Mouse (Mus musculus) MEL (cell line): ENCODE data around the gene Tsr2.
A peak's percentile ranks its signal among the peaks of the same experiment; 100 is the strongest.

ENCODE experiments used
- BHLHE40 ChIP-seq: IDR thresholded peaks from 2 replicates; pipeline ENCODE4 v1.6.1; 2012; ENCODE audit warnings: low read depth, mild to moderate bottlenecking, inconsistent platforms, low read length, improper control_type of control experiment, borderline replicate concordance
- CTCF ChIP-seq, 3 experiments: IDR thresholded peaks in 2 of 3; conservative IDR thresholded peaks in 1 of 3; 2 replicates each; pipeline ENCODE4 v1.5.1; 2011 to 2012; ENCODE audit warnings: low read length in 3 of 3, low read depth in 2 of 3, mild to moderate bottlenecking in 2 of 3, improper control_type of control experiment in 1 of 3, inconsistent platforms in 1 of 3, mixed read lengths in 1 of 3, moderate library complexity in 1 of 3; ENCODE audit not compliant: control insufficient read depth in 1 of 3, insufficient read depth in 1 of 3, poor library complexity in 1 of 3, severe bottlenecking in 1 of 3
- MEF2A ChIP-seq: IDR thresholded peaks from 2 replicates; pipeline ENCODE4 v1.6.1; 2014; ENCODE audit warnings: low read depth, mild to moderate bottlenecking, inconsistent platforms, low read length, improper control_type of control experiment; ENCODE audit not compliant: poor library complexity, insufficient replicate concordance, severe bottlenecking; ENCODE audit errors: extremely low read depth
- NRF1 ChIP-seq: IDR thresholded peaks from 2 replicates; pipeline ENCODE4 v1.6.1; 2014; ENCODE audit warnings: low read depth, mild to moderate bottlenecking, inconsistent platforms, low read length, improper control_type of control experiment, moderate library complexity; ENCODE audit not compliant: poor library complexity, insufficient read depth, severe bottlenecking
- POLR2AphosphoS2 ChIP-seq: IDR thresholded peaks from 2 replicates; pipeline ENCODE4 v1.6.1; 2011; ENCODE audit warnings: low read length, improper control_type of control experiment
- RCOR1 ChIP-seq: IDR thresholded peaks from 2 replicates; pipeline ENCODE4 v1.6.1; 2012; ENCODE audit warnings: low read depth, mild to moderate bottlenecking, inconsistent platforms, low read length, improper control_type of control experiment
- TCF12 ChIP-seq: IDR thresholded peaks from 2 replicates; pipeline ENCODE4 v1.6.1; 2014; ENCODE audit warnings: low read depth, mild to moderate bottlenecking, inconsistent platforms, low read length, improper control_type of control experiment, moderate library complexity
- UBTF ChIP-seq: IDR thresholded peaks from 2 replicates; pipeline ENCODE4 v1.6.1; 2012; ENCODE audit warnings: low read depth, mild to moderate bottlenecking, inconsistent platforms, low read length, improper control_type of control experiment, moderate library complexity, borderline replicate concordance; ENCODE audit not compliant: insufficient read depth
- USF1 ChIP-seq: IDR thresholded peaks from 2 replicates; pipeline ENCODE4 v1.6.1; 2014; ENCODE audit warnings: low read depth, mild to moderate bottlenecking, inconsistent platforms, low read length, improper control_type of control experiment, moderate library complexity
- ZC3H11A ChIP-seq: IDR thresholded peaks from 2 replicates; pipeline ENCODE4 v1.6.1; 2012; ENCODE audit warnings: low read depth, mild to moderate bottlenecking, inconsistent platforms, low read length, improper control_type of control experiment
- ZMIZ1 ChIP-seq: IDR thresholded peaks from 2 replicates; pipeline ENCODE4 v1.6.1; 2012; ENCODE audit warnings: low read depth, mild to moderate bottlenecking, inconsistent platforms, low read length, improper control_type of control experiment, moderate library complexity

DNA sequence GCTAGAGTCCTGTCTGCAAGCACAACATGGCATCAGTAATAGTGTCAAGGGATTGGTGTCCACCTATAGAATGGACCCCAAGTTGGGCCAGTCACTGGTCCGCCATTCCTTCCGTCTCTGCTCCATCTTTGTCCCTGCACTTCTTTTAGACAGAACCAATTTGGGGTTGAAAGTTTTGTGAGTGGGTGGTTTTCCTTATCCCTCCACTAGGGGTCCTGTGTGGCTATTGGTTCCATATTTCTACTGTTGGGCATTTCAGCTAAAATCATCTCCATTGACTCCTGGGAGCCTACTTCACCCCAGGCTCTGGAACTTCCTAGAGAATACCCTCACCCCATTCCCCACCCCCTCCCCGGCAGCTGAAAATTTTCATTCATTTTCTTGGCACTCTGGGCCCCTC, 34.1 kb upstream of the Tsr2 start:
- TF ChIP-seq ZC3H11A (no peak), NRF1 (no peak), TCF12 (no peak), BHLHE40 (no peak), UBTF (no peak), ZMIZ1 (no peak), USF1 (no peak), RCOR1 (no peak), MEF2A (no peak), POLR2AphosphoS2 (no peak), CTCF (IDR thresholded peaks at IDR 0.05 in 2 of 3, conservative IDR thresholded peaks at IDR 0.05 in 1 of 3; ENCODE audit: control insufficient read depth in 1 of 3, insufficient read depth in 1 of 3, low read depth in 2 of 3, low read length in 3 of 3, poor library complexity in 1 of 3, severe bottlenecking in 1 of 3) (peak in 2 of 3 experiments; percentile 30 to 40; a peak in 4 of 6 replicates)
